Mouse (Mus musculus) urinary bladder, postnatal 0 days (tissue): Measurements from ENCODE around the gene Bex3. TPM values are rescaled to one million over a fixed set of nuclear protein-coding genes. Genes with fewer than 3 reads are reported as not detected.

Experiments used
- polyA plus RNA-seq: library from polyadenylated mRNA; unstranded; fragments of >200 nt; fragmentation: Nextera tagmentation; extraction: Ambion mirVana; gene quantifications from 2 replicates; pipeline ENCODE4 v1.2.1, GENCODE M21; 2015

Gene Bex3
- polyA plus RNA-seq = 180 and 207 TPM in 2 replicates

GRCm38 (mm10) chrX:136269743-136270392 lies at the start of gene Bex3:
TSS of gene Bex3 (plus strand) at chrX:136270253.

GRCm38 (mm10) chrX:136244574-136245229 lies 25.4 kb upstream of the Bex3 start, which contains the start of gene Tceal9:
TSS of gene Tceal9 (plus strand) at chrX:136245079.

Other genes starting within 250 kb of the Bex3 start
- 13.2 and 17.6 TPM in 2 replicates for gene Arxes1, start 236.9 kb upstream of the Bex3 start, polyA plus RNA-seq
- gene Bex2, start 202.0 kb upstream of the Bex3 start, polyA plus RNA-seq = 5.6 and 6.0 TPM in 2 replicates
- gene Nxf3, start 185.0 kb upstream of the Bex3 start, polyA plus RNA-seq = 0.05 and 0.11 TPM in 2 replicates
- 15.6 and 23.3 TPM in 2 replicates for gene Bex4, start 131.3 kb upstream of the Bex3 start, polyA plus RNA-seq
- 109 and 150 TPM in 2 replicates for gene Tceal8, start 97.9 kb upstream of the Bex3 start, polyA plus RNA-seq
- gene Tceal5, start 66.4 kb upstream of the Bex3 start, polyA plus RNA-seq = 3.3 and 3.8 TPM in 2 replicates
- gene Tceal7, start 55.5 kb upstream of the Bex3 start, polyA plus RNA-seq = 0.13 and 0.17 TPM in 2 replicates
- 9.6 and 14.0 TPM in 2 replicates for gene Bex1, start 54.7 kb upstream of the Bex3 start, polyA plus RNA-seq
- 311 and 374 TPM in 2 replicates for gene Tceal9, start 25.2 kb upstream of the Bex3 start, polyA plus RNA-seq
- not detected in 2 replicates for gene Kir3dl1, start 247.7 kb downstream of the Bex3 start, polyA plus RNA-seq